ENCODE assay signal across 9 mouse cellular contexts in the genomic region with DNA sequence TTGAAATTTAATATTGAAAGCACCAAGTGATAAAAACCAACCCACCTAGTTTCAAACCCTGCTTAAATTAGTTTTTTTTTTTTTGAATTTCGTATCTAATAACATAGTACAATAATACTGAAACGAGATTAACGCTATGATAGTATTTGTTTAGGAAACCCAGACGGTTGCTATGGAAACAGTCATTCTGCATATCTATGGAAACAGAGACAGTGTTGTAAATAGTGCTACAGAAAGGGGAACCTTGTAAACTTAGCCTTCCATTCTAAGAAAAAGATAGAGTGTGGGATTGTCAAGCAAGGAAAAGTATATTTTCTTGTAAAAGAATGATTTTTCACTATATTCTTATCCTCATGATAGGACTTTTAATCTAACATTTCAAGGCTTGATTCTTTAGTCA.
DNase-seq lines count a peak whose midpoint lies in the region; ATAC-seq and TF ChIP-seq lines count a peak whose summit lies in the region.
"Had no signal": no experiment of that assay in that cellular context is flagged by ENCODE, and none has a peak within 500 bp of the region (broad histone marks: within the 10 kb centered on the region; RNA-seq: fewer than 3 reads in every experiment).

No protein-coding gene starts in this region.

- peaks cover 0 to 20% of the 10 kb centered on the region in 2 experiments; a peak in 2 of 4 replicates for H3K36me3 ChIP-seq in MEL (ENCODE audit: control insufficient read depth in 1 of 2, insufficient read depth in 2 of 2, low read length in 2 of 2)
- H3K36me3 ChIP-seq: liver, embryonic 15.5 days had no signal

- no peak for TF ChIP-seq CTCF in MEL (IDR thresholded peaks at IDR 0.05 in 2 of 3, conservative IDR thresholded peaks at IDR 0.05 in 1 of 3; ENCODE audit: control insufficient read depth in 1 of 3, insufficient read depth in 1 of 3, low read depth in 2 of 3, low read length in 3 of 3, poor library complexity in 1 of 3, severe bottlenecking in 1 of 3)

- TF ChIP-seq EP300 in MEL (IDR thresholded peaks at IDR 0.05; ENCODE audit: low read depth in 1 of 2, low read length in 2 of 2), result peak; percentile 63 to 71

- H3K27me3 ChIP-seq in MEL (ENCODE audit: control insufficient read depth in 1 of 2, insufficient read depth in 2 of 2, low read length in 2 of 2), result no peaks in the 10 kb centered on the region; a peak in 1 of 4 replicates
- H3K27me3 ChIP-seq: liver, embryonic 15.5 days had no signal

- peak; percentile 61 for DNase-seq in lung, postnatal 36 days
- no peak for DNase-seq in lung, postnatal 14 days
- DNase-seq in MEL (ENCODE audit: low read depth, low spot score), result peak; percentile 78
- DNase-seq in right cerebral cortex, postnatal 10 days (ENCODE audit: low spot score in 2 of 2), result no peak
- DNase-seq in urinary bladder, postnatal 25 days (ENCODE audit: low spot score), result no peak
- DNase-seq: gastrocnemius, postnatal 10 days had no signal

- H3K27ac ChIP-seq in MEL (ENCODE audit: control insufficient read depth, low read depth, low read length), result no peak overlapping the region
- H3K27ac ChIP-seq: liver, embryonic 15.5 days had no signal

- no peaks in the 10 kb centered on the region for H3K79me2 ChIP-seq in MEL (ENCODE audit: control insufficient read depth, insufficient read depth, low read length, poor library complexity)

- peaks cover 7 to 10% of the 10 kb centered on the region in 2 experiments for H3K4me1 ChIP-seq in MEL (ENCODE audit: control insufficient read depth in 1 of 2, insufficient read depth in 2 of 2, low read length in 2 of 2)
- H3K4me1 ChIP-seq: liver, embryonic 15.5 days had no signal

- peak overlapping the region in 1 of 2 experiments; percentile 16; a peak in 1 of 4 replicates for H3K4me3 ChIP-seq in MEL (ENCODE audit: control insufficient read depth in 1 of 2, insufficient read depth in 1 of 2, low read depth in 2 of 2, low read length in 2 of 2)
- H3K4me3 ChIP-seq: liver, embryonic 15.5 days had no signal

- ATAC-seq in common myeloid progenitor, adult 5-6 weeks (replicated peaks; ENCODE audit: low read depth, poor library complexity, severe bottlenecking), result peak; percentile 87
- ATAC-seq in megakaryocyte-erythroid progenitor cell, adult 5-6 weeks (replicated peaks; ENCODE audit: low FRiP score, low TSS enrichment, poor library complexity, severe bottlenecking), result peak; percentile 68

- no peaks in the 10 kb centered on the region for H3K9me3 ChIP-seq in MEL (replicated peaks; ENCODE audit: insufficient read depth, low read length)
- H3K9me3 ChIP-seq: liver, embryonic 15.5 days had no signal

- TF ChIP-seq POLR2A in MEL (IDR thresholded peaks at IDR 0.05; ENCODE audit: control insufficient read depth in 1 of 2, insufficient read depth in 1 of 2, low read depth in 1 of 2, low read length in 2 of 2, poor library complexity in 1 of 2), result no peak

- no peak overlapping the region for H3K9ac ChIP-seq in MEL (ENCODE audit: control insufficient read depth, low read depth, low read length, poor library complexity, severe bottlenecking)
- H3K9ac ChIP-seq: liver, embryonic 15.5 days had no signal

- TF ChIP-seq RAD21 in MEL (IDR thresholded peaks at IDR 0.05; ENCODE audit: low read depth, low read length), result no peak

TF ChIP-seq in MEL, 35 proteins besides CTCF, POLR2A, EP300 and RAD21:
- TF ChIP-seq SIN3A (IDR thresholded peaks at IDR 0.05; ENCODE audit: low read length) (peak; percentile 68), ZNF384 (IDR thresholded peaks at IDR 0.05; ENCODE audit: low read depth, low read length) (0 out of 2 replicates have a peak, but pooled peaks have one; percentile 12), ZMIZ1 (IDR thresholded peaks at IDR 0.05; ENCODE audit: low read depth, low read length) (no peak), GATA1 (IDR thresholded peaks at IDR 0.05; ENCODE audit: low read depth, low read length) (peak; percentile 25; the same call in 1 of the 2 replicates), MYC (IDR thresholded peaks at IDR 0.05; ENCODE audit: low read depth, low read length) (no peak), MXI1 (IDR thresholded peaks at IDR 0.05; ENCODE audit: low read depth, low read length) (peak; percentile 20; the same call in 1 of the 2 replicates), TCF12 (IDR thresholded peaks at IDR 0.05; ENCODE audit: low read depth, low read length) (0 out of 2 replicates have a peak, but pooled peaks have one; percentile 24), MYB (IDR thresholded peaks at IDR 0.05; ENCODE audit: low read depth, low read length) (no peak), ETS1 (IDR thresholded peaks at IDR 0.05; ENCODE audit: low read depth, low read length) (0 out of 2 replicates have a peak, but pooled peaks have one; percentile 54)

Comparison
In these comparisons a context has a peak if more than half of its experiments do, and no peak if none do; other contexts are left out.
1. DNase-seq: peak in lung, postnatal 36 days (single experiment) and MEL (single experiment); none in lung, postnatal 14 days (single experiment), right cerebral cortex, postnatal 10 days (0 of 2) and urinary bladder, postnatal 25 days (single experiment).